Mouse (Mus musculus) lung, embryonic 14.5 days (tissue): Measurements from ENCODE around the gene Fcer1a. TPM values are rescaled to one million over a fixed set of nuclear protein-coding genes. Genes with fewer than 3 reads are reported as not detected.

Experiments used
- ATAC-seq: fragments of 200-750 bp; cut with Nextera tagmentation; 2 replicates; pipeline ENCODE4 v1.8.0; 2017; ENCODE audit warnings: mild to moderate bottlenecking, moderate TSS enrichment, moderate library complexity; ENCODE audit not compliant: insufficient read depth
- DNase-seq: peaks from one replicate; pipeline ENCODE4 v3.0.0-alpha.2; 2015
- H3K27ac ChIP-seq: fragments of 300-500 bp; sonication (generic); 2 replicates; pipeline ENCODE4 v1.5.1; 2014; ENCODE audit warnings: low read depth, mild to moderate bottlenecking, moderate library complexity
- H3K27me3 ChIP-seq: fragments of 300-500 bp; sonication (generic); 2 replicates; pipeline ENCODE4 v1.6.1; 2014; ENCODE audit warnings: low read length, control low read depth; ENCODE audit not compliant: insufficient read depth
- H3K36me3 ChIP-seq: fragments of 300-500 bp; sonication (generic); 2 replicates; pipeline ENCODE4 v1.6.1; 2014; ENCODE audit warnings: control low read depth; ENCODE audit not compliant: insufficient read depth
- H3K4me1 ChIP-seq: fragments of 300-500 bp; sonication (generic); 2 replicates; pipeline ENCODE4 v1.6.1; 2014; ENCODE audit warnings: antibody characterized with exemption, control low read depth; ENCODE audit not compliant: insufficient read depth
- H3K4me2 ChIP-seq: fragments of 300-500 bp; sonication (generic); 2 replicates; pipeline ENCODE4 v1.6.1; 2014; ENCODE audit warnings: mild to moderate bottlenecking
- H3K4me3 ChIP-seq: fragments of 300-500 bp; sonication (generic); 2 replicates; pipeline ENCODE4 v1.5.1; 2014; ENCODE audit warnings: low read depth, low read length
- H3K9ac ChIP-seq: fragments of 300-500 bp; sonication (generic); 2 replicates; pipeline ENCODE4 v1.6.1; 2014
- H3K9me3 ChIP-seq: fragments of 300-500 bp; sonication (generic); 2 replicates; pipeline ENCODE4 v1.6.1; 2016; ENCODE audit warnings: low read depth, low read length, control low read depth
- CTCF ChIP-seq: IDR thresholded peaks from 2 replicates; pipeline ENCODE4 v1.5.1; 2016; ENCODE audit warnings: antibody characterized with exemption, low read depth
- WGBS: fragments of 180-500 bp; shearing (Covaris S2); extraction: QIAGEN DNeasy Blood & Tissue Kit; methylation state at CpG from one replicate; pipeline ENCODE4 v1.1.7; 2014; 5-methylcytosine and 5-hydroxymethylcytosine counted together
- polyA plus RNA-seq: library from polyadenylated mRNA; unstranded; fragments of >200 nt; fragmentation: Nextera tagmentation; extraction: Ambion mirVana; gene quantifications from 2 replicates; pipeline ENCODE4 v1.2.1, GENCODE M21; 2014

Gene Fcer1a
- polyA plus RNA-seq, 1 experiment from 2014 or later, result not detected

DNA sequence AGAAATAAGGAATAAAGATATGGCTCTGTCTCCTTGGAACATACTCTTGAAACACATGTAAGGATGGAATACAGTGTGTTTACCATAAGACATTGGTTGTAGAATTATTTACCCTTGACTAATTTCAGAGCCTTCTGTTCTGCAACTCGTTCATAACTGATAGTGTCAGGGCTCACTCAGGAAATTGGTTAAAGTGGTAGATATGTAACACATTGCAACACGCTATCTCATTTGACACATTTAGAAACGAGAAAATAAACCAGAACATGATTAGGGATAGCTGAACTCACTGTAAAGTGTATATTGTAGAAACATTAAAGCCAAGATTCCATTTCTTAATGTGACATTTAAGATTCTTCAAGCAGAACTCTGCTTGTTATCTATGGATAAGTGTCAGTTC is 35.0 kb downstream of the Fcer1a start:
- Histone ChIP-seq H3K27ac (no peak overlapping the region), H3K27me3 (no peaks in the 10 kb centered on the region), H3K4me3 (no peak overlapping the region), H3K4me2 (no peak overlapping the region), H3K9ac (no peak overlapping the region), H3K9me3 (no peaks in the 10 kb centered on the region), H3K4me1 (no peaks in the 10 kb centered on the region), H3K36me3 (no peaks in the 10 kb centered on the region)
- ATAC-seq, result no peak
- no peak for TF ChIP-seq CTCF
- 43% methylated on average over 3 of the region's 3 CpGs for WGBS
- DNase-seq, result no peak

DNA sequence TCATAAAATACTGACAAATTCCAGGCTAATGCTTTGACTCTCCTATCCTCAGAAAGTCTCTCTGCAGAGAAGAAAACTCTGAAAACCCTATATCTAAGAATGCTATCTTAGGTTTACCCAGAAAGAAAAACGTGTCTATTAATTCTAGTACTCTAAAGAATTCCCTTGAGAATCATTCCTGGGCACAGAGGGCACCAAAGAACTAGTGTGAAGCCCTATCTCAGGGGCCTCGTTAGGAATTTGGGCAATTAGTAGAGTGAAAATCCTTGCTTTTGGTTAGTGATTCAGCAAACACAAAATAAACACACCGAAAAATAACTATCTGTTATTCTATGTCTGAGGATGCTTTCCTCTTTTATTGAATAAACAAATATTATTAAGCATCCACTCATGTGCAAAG is 36.5 kb downstream of the Fcer1a start, which contains the start of gene Olfr1406:
Gene Olfr1406, minus strand, starts transcription at position 101 of the 400 bp plus-strand sequence.
- DNase-seq (no peak), ATAC-seq (no peak)
- Histone ChIP-seq H3K4me2 (no peak within 1 kb of the TSS), H3K27me3 (no peaks in the 10 kb centered on the region), H3K4me3 (no peak within 1 kb of the TSS), H3K27ac (no peak within 1 kb of the TSS), H3K4me1 (no peaks in the 10 kb centered on the region), H3K9ac (no peak within 1 kb of the TSS), H3K9me3 (no peaks in the 10 kb centered on the region), H3K36me3 (no peaks in the 10 kb centered on the region)
- WGBS, result 53% methylated on average over 3 of the region's 3 CpGs
- TF ChIP-seq CTCF, result no peak

DNA sequence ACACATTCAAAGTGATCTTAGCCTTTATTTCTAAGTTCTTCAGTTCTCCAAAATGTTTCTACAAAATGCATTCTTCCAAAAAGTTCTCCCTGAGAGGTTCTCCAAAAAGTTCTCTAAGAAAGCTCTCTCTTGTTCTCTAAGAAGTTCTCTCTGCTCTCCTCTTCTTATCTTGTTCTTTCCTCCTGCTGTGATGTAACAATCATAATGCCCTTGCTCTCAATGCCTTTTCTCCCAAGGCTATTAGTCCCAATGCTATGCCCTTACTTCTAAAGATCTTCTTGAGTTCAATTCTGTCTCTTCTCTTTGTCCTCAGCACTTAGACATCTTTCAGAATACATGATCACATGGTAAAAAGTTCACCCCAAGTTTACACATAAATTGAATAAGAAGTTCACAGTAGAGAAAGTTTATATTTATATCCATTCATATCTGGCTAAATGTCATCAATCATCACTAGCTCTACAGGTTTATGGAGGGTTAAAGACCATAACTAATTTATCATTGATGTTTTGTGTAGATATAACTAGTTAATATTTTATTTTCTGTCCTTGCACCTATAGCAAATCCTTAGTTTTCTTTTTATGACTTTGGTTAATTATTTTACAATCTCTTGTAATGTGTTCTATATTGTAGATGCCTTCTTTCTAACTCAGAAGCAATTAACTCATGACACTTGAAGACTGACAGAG is 52.7 kb downstream of the Fcer1a start:
- no peaks in the 10 kb centered on the region for H3K36me3 ChIP-seq
- no peak overlapping the region for H3K4me3 ChIP-seq
- DNase-seq (no peak), ATAC-seq (no peak)
- no peaks in the 10 kb centered on the region for H3K27me3 ChIP-seq
- H3K4me1 ChIP-seq, result no peaks in the 10 kb centered on the region
- no peak for TF ChIP-seq CTCF
- no peak overlapping the region for H3K9ac ChIP-seq
- no peaks in the 10 kb centered on the region for H3K9me3 ChIP-seq
- no peak overlapping the region for H3K27ac ChIP-seq
- H3K4me2 ChIP-seq, result no peak overlapping the region

Other genes starting within 250 kb of the Fcer1a start
- not detected in 2 replicates for gene Olfr1408, start 89.8 kb downstream of the Fcer1a start, polyA plus RNA-seq
- gene Olfr1406, start 36.6 kb downstream of the Fcer1a start, polyA plus RNA-seq, result not detected in 2 replicates
- gene Olfr218, start 29.4 kb downstream of the Fcer1a start, polyA plus RNA-seq, result not detected in 2 replicates
- not detected in 2 replicates for gene Olfr1404, start 14.8 kb downstream of the Fcer1a start, polyA plus RNA-seq
- gene Olfr418, start 38.8 kb upstream of the Fcer1a start, polyA plus RNA-seq, result not detected in 2 replicates
- not detected in 2 replicates for gene Mptx2, start 50.6 kb upstream of the Fcer1a start, polyA plus RNA-seq
- 0.54 and 0.81 TPM in 2 replicates for gene Ackr1, start 106.5 kb upstream of the Fcer1a start, polyA plus RNA-seq
- gene Aim2, start 123.7 kb upstream of the Fcer1a start, polyA plus RNA-seq, result 0.92 and 2.5 TPM in 2 replicates
- 4.1 and 4.9 TPM in 2 replicates for gene Cadm3, start 140.5 kb upstream of the Fcer1a start, polyA plus RNA-seq